Mouse (Mus musculus) forebrain, embryonic 16.5 days (tissue): Measurements from ENCODE around the gene Snx4. TPM values are rescaled to one million over a fixed set of nuclear protein-coding genes. Genes with fewer than 3 reads are reported as not detected.

Experiments
- ATAC-seq: fragments of 200-750 bp; cut with Nextera tagmentation; 2 replicates; pipeline ENCODE4 v1.8.0; 2017; ENCODE audit warnings: mild to moderate bottlenecking, moderate library complexity
- H3K27ac ChIP-seq: fragments of 300-500 bp; sonication (generic); 2 replicates; pipeline ENCODE4 v1.5.1; 2014; ENCODE audit warnings: low read length, control low read depth
- H3K27me3 ChIP-seq: fragments of 300-500 bp; sonication (generic); replicated peaks from 2 replicates; pipeline ENCODE4 v1.6.1; 2014; ENCODE audit warnings: low read length; ENCODE audit not compliant: control insufficient read depth, insufficient read depth
- H3K36me3 ChIP-seq: fragments of 300-500 bp; sonication (generic); 2 replicates; pipeline ENCODE4 v1.6.1; 2014; ENCODE audit not compliant: control insufficient read depth, insufficient read depth
- H3K4me1 ChIP-seq: fragments of 300-500 bp; sonication (generic); replicated peaks from 2 replicates; pipeline ENCODE4 v1.6.1; 2014; ENCODE audit warnings: low read length; ENCODE audit not compliant: control insufficient read depth, insufficient read depth
- H3K4me2 ChIP-seq: fragments of 300-500 bp; sonication (generic); 2 replicates; pipeline ENCODE4 v1.6.1; 2014; ENCODE audit warnings: mild to moderate bottlenecking, low read length, control low read depth
- H3K4me3 ChIP-seq: fragments of 300-500 bp; sonication (generic); replicated peaks from 2 replicates; pipeline ENCODE4 v1.5.1; 2014; ENCODE audit warnings: mild to moderate bottlenecking, low read length, control low read depth
- H3K9ac ChIP-seq: fragments of 300-500 bp; sonication (generic); replicated peaks from 2 replicates; pipeline ENCODE4 v1.6.1; 2014; ENCODE audit warnings: low read depth, low read length, control low read depth
- H3K9me3 ChIP-seq: fragments of 300-500 bp; sonication (generic); 2 replicates; pipeline ENCODE4 v1.6.1; 2016; ENCODE audit warnings: low read length; ENCODE audit not compliant: control insufficient read depth
- WGBS: fragments of 180-500 bp; shearing (Covaris S2); extraction: QIAGEN DNeasy Blood & Tissue Kit; methylation state at CpG from one replicate; pipeline ENCODE4 v1.1.7; 2014; 5-methylcytosine and 5-hydroxymethylcytosine counted together
- polyA plus RNA-seq: library from polyadenylated mRNA; unstranded; fragments of >200 nt; fragmentation: Nextera tagmentation; extraction: Ambion mirVana; gene quantifications from 2 replicates; pipeline ENCODE4 v1.2.1, GENCODE M21; 2015

Gene Snx4
- polyA plus RNA-seq, 1 experiment from 2014 or later: 87.0 TPM

DNA sequence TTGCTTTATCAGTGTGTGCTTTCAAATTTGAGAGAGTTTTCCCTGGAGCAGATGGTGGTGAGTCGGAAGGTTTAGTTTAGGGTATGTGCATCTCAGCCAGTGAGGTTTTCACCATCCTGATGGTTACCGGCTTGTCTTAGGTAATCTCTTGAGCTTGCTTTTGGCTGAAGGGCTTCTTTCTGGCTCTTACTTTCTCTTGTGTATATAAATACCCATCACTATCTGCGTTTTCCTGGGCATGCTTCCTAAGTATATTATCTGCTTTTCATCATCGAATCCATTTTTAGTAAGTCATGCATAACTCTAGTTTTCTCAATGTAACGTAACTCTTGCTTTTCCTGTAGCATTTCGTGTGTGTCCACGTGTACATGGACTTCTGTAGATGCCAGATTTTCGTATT is 9.6 kb downstream of the Snx4 start:
- Histone ChIP-seq H3K9ac (no peak overlapping the region), H3K36me3 (peaks cover 3% of the 10 kb centered on the region), H3K27me3 (no peaks in the 10 kb centered on the region), H3K4me3 (no peak overlapping the region), H3K9me3 (no peaks in the 10 kb centered on the region), H3K4me1 (peaks cover 3% of the 10 kb centered on the region; the same call in 1 of the 2 replicates), H3K27ac (no peak overlapping the region), H3K4me2 (no peak overlapping the region)
- 84% methylated on average over 8 of the region's 8 CpGs for WGBS
- no peak for ATAC-seq

DNA sequence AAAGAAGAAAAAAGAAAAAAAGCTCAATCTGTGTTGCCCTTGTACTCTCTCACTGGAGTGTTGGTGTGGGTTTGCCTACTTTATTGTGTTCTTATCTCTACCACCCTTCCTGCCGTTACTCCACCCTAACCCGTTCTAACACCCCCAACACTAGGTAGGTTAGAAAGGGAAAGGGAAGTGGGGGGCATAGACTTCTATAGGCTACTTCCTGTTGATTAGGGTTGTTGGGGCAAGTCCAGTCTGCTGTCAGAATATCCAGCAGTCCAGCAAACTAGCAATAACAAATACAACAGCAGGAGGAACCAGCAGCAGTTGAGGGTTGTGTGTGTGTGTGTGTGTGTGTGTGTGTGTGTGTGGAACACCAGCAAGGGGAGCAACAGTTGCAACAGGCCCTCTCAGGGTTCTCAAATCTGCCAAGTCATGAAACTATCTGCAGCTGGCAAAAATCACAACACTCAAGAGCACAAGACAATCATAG is 10.4 kb downstream of the Snx4 start:
- ATAC-seq: no peak
- Histone ChIP-seq H3K9ac (no peak overlapping the region), H3K4me1 (peaks cover 3% of the 10 kb centered on the region; the same call in 1 of the 2 replicates), H3K27ac (no peak overlapping the region), H3K27me3 (no peaks in the 10 kb centered on the region), H3K4me2 (no peak overlapping the region), H3K4me3 (no peak overlapping the region), H3K9me3 (no peaks in the 10 kb centered on the region), H3K36me3 (peaks cover 10% of the 10 kb centered on the region)
- WGBS: 89% methylated on average over 2 of the region's 2 CpGs

DNA sequence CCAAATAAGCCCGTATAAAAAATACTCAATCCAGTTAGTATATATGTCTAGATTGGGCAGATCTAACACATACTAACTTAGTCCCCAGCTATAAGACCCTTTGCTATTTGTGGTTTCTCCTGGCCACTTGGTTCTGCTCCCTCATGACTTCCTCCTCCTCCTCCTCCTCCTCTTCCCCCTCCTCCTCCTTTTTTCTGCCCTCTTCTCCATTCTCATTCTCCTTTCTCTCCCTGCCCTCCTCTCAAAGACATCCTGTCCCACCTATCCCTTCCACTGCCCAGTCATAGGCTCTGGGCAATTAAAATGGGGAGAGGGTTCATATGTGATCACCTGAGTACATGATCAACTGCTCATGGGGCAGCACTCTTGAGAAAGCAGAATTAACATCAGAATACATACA is 10.9 kb downstream of the Snx4 start:
- 87% methylated on average over 1 of the region's 1 CpGs for WGBS

DNA sequence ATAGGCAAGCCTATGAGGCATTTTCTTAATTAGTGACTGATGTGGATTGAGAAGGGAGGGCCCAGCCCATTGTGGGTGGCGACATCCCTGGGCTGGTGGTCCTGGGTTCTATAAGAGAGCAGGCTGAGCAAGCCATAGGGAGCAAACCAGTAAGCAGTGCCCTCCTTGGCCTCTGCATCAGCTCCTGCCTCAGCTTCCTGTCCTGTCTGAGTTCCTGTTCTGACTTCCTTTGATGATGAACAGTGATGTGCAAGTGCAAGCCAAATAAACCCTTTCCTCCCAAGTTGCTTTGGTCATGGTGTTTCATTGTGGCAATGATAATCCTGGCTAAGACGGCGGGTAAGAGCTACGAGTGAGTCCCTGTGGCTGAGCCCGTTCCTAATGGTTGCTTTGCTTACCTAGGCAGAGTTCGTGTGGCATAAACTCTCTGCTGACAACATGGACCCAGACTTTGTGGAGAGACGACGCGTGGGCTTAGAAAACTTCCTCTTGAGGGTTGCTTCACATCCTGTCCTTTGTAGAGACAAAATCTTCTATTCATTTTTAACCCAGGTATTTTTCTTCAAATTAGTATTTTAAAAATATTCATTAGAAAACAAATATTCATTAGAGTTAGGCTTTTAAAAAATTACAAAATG is 16.5 kb downstream of the Snx4 start:
- Histone ChIP-seq H3K27ac (no peak overlapping the region), H3K36me3 (peaks cover 26% of the 10 kb centered on the region), H3K27me3 (no peaks in the 10 kb centered on the region), H3K4me3 (no peak overlapping the region), H3K9me3 (no peaks in the 10 kb centered on the region), H3K4me2 (no peak overlapping the region), H3K9ac (no peak overlapping the region), H3K4me1 (no peaks in the 10 kb centered on the region)
- no peak for ATAC-seq
- 91% methylated on average over 9 of the region's 9 CpGs for WGBS

More for the DNA sequence above, 10.9 kb downstream of the Snx4 start:
- peaks cover 10% of the 10 kb centered on the region for H3K36me3 ChIP-seq
- H3K9me3 ChIP-seq: no peaks in the 10 kb centered on the region
- H3K4me2 ChIP-seq: no peak overlapping the region
- H3K9ac ChIP-seq: no peak overlapping the region
- H3K27me3 ChIP-seq: no peaks in the 10 kb centered on the region
- H3K4me1 ChIP-seq: peaks cover 3% of the 10 kb centered on the region; the same call in 1 of the 2 replicates
- H3K4me3 ChIP-seq: no peak overlapping the region
- H3K27ac ChIP-seq: no peak overlapping the region
- ATAC-seq: no peak

DNA sequence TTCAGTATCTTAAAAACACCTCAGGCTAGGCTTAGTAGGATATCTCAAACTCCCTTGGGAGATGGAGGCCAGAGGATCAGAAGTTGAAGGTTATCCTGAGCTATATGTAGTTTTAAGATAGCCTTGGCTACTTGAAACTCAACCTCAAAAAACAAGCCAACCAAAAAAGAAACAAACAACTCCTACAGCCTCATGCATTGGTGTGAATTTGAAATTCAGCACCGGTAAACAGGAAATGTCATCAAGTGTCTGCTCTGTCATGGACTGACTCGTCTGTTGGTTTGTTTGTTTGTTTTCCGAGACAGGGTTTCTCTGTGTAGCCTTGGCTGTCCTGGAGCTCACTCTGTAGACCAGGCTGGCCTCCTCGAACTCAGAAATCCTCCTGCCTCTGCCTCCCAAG is 20.6 kb downstream of the Snx4 start:
- peaks cover 26% of the 10 kb centered on the region for H3K36me3 ChIP-seq
- no peak overlapping the region for H3K4me2 ChIP-seq
- H3K27ac ChIP-seq: no peak overlapping the region
- no peaks in the 10 kb centered on the region for H3K9me3 ChIP-seq
- ATAC-seq: no peak
- WGBS: 92% methylated on average over 4 of the region's 4 CpGs
- no peak overlapping the region for H3K4me3 ChIP-seq
- H3K9ac ChIP-seq: no peak overlapping the region
- H3K27me3 ChIP-seq: no peaks in the 10 kb centered on the region
- H3K4me1 ChIP-seq: no peaks in the 10 kb centered on the region

DNA sequence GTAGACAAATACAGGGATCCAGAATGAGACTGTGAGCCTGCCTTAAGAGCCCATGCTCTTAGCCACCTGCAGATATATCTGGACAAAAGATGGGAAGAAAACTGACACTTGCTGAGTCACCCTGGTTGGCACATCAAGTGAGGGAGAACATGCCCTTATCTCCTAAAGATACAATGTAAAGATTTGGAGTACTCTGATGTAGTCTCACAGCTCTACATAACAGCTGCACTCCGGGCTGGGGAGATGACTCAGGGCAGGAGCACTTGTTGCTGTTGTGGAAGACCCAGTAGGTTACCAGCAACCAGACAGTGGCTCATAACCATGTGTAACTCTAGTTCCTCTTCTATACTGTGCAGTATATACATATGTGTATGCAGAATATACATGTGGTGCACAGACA is 31.8 kb downstream of the Snx4 start:
- no peak overlapping the region for H3K4me3 ChIP-seq
- H3K4me1 ChIP-seq: no peaks in the 10 kb centered on the region
- WGBS: 91% methylated on average over 1 of the region's 1 CpGs
- no peak overlapping the region for H3K27ac ChIP-seq
- no peak for ATAC-seq
- no peaks in the 10 kb centered on the region for H3K27me3 ChIP-seq
- no peak overlapping the region for H3K4me2 ChIP-seq
- peaks cover 26% of the 10 kb centered on the region for H3K36me3 ChIP-seq
- no peaks in the 10 kb centered on the region for H3K9me3 ChIP-seq
- no peak overlapping the region for H3K9ac ChIP-seq

DNA sequence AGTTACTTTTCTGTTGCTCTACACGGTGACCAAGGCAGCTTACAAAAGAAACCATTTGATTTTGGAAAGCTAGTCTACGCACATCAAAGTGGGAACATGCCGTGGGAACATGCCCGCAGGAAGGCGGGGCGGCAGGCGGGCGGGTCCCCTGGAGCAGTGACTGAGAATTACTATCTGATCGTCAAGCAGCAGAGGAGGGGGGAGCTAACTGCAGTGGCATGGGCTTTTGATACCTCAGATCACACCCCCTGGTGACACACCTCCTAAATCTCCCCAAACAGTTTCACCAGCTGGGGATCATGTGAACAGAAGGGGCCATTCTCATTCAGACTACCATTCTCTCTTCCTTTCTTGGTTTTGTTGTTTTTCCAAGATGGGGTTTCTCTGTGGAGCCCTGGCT is 37.3 kb downstream of the Snx4 start:
- no peak for ATAC-seq
- no peak overlapping the region for H3K9ac ChIP-seq
- H3K36me3 ChIP-seq: peaks cover 54% of the 10 kb centered on the region
- no peaks in the 10 kb centered on the region for H3K4me1 ChIP-seq
- no peak overlapping the region for H3K4me2 ChIP-seq
- peaks cover 5% of the 10 kb centered on the region; the same call in 1 of the 2 replicates for H3K9me3 ChIP-seq
- 88% methylated on average over 9 of the region's 9 CpGs for WGBS
- no peak overlapping the region for H3K27ac ChIP-seq
- no peak overlapping the region for H3K4me3 ChIP-seq
- H3K27me3 ChIP-seq: no peaks in the 10 kb centered on the region

DNA sequence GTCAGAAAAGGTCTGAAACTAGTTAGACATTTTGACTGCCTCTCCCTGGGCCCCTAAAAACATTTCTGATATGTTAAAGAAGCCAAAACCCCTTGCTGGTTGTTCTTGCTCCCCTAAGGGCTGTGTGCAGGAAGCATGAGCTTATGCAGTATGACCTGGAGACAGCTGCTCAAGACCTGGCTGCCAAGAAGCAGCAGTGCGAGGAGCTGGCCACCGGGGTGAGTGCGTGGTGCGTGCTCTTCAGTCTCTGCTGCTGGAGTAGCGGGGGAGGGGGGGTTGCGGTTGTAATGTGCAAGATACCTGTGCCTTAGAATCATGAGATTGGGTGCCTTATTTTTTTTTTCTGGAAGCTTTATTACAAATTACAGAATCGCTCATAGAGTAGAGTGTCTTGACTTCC is 38.7 kb downstream of the Snx4 start:
- Histone ChIP-seq H3K4me3 (no peak overlapping the region), H3K4me1 (no peaks in the 10 kb centered on the region), H3K27ac (no peak overlapping the region), H3K9ac (no peak overlapping the region), H3K9me3 (peaks cover 5% of the 10 kb centered on the region; the same call in 1 of the 2 replicates), H3K27me3 (no peaks in the 10 kb centered on the region), H3K4me2 (no peak overlapping the region), H3K36me3 (peaks cover 58% of the 10 kb centered on the region)
- no peak for ATAC-seq
- WGBS: 91% methylated on average over 7 of the region's 7 CpGs

DNA sequence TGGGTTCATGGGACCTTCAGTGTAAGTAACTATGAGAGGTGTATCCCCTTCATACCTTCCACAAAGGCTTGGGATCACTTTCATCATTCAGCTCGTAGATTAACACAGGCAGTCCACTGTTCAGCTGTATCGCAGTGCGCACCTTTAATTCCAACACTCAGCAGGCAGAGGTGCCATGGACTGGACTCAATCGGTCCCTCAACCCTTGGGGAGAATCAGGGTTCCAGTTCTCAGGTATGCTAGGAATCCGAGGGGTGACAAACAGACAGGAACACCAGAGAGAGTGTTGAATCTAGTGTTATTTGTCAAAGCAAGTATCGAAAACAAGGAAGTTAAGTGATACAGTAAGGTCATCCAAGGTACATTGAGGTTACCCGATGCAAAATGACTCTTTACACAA is 41.0 kb downstream of the Snx4 start:
- WGBS: 98% methylated on average over 7 of the region's 7 CpGs
- Histone ChIP-seq H3K36me3 (peaks cover 67% of the 10 kb centered on the region), H3K4me3 (no peak overlapping the region), H3K4me1 (no peaks in the 10 kb centered on the region), H3K9ac (no peak overlapping the region), H3K27ac (no peak overlapping the region), H3K27me3 (no peaks in the 10 kb centered on the region), H3K9me3 (peaks cover 5% of the 10 kb centered on the region; the same call in 1 of the 2 replicates), H3K4me2 (no peak overlapping the region)
- no peak for ATAC-seq

DNA sequence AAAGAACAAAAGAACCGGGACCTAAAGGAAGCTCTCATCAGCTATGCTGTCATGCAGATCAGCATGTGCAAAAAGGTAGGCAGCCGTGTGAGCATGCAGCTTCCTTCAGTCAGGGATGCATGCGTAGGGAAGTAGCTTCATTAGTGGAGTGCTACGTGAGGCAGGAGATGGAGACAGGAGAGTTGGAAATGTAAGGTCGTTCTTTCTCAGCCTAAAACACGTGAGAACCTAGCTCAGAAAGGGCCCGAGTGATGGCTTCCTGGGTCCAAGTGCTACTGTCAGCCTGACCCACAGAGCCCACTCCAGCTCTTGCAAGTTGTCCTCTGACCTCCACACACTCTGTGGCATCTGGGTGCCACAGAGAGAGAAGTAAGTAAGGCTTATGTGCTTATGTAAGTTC is 43.4 kb downstream of the Snx4 start:
- peaks cover 55% of the 10 kb centered on the region for H3K36me3 ChIP-seq
- WGBS: 96% methylated on average over 7 of the region's 7 CpGs
- H3K4me3 ChIP-seq: no peak overlapping the region
- no peaks in the 10 kb centered on the region for H3K4me1 ChIP-seq
- no peaks in the 10 kb centered on the region for H3K27me3 ChIP-seq
- ATAC-seq: no peak
- peaks cover 5% of the 10 kb centered on the region; the same call in 1 of the 2 replicates for H3K9me3 ChIP-seq
- no peak overlapping the region for H3K9ac ChIP-seq
- H3K4me2 ChIP-seq: no peak overlapping the region
- no peak overlapping the region for H3K27ac ChIP-seq
